In genomic region chr5:49999764-50000163, GRCm38 (mm10) we compare ENCODE assay signal across 21 mouse cellular contexts. TPM values are rescaled to one million over a fixed set of nuclear protein-coding genes. Genes with fewer than 3 reads are reported as not detected.
A peak's percentile ranks its signal among the peaks of the same experiment; 100 is the strongest.
DNase-seq lines count a peak whose midpoint lies in the region; ATAC-seq lines count a peak whose summit lies in the region.
"Had no signal": no experiment of that assay in that cellular context is flagged by ENCODE, and none has a peak within 500 bp of the region (broad histone marks: within the 10 kb centered on the region; RNA-seq: fewer than 3 reads in every experiment).

No protein-coding gene starts in this region.

- no peaks in the 10 kb centered on the region; the same call in 1 of the 2 replicates for H3K4me1 ChIP-seq in kidney, embryonic 16.5 days (ENCODE audit: insufficient read depth, low read length)
- 0 out of 2 replicates have a peak, but pooled peaks cover 5% of the 10 kb centered on the region for H3K4me1 ChIP-seq in lung, embryonic 15.5 days
- 0 out of 2 replicates have a peak, but pooled peaks cover 4% of the 10 kb centered on the region for H3K4me1 ChIP-seq in intestine, embryonic 16.5 days (ENCODE audit: control insufficient read depth, insufficient read depth, low read length)

- 57% methylated on average over 9 of the region's 9 CpGs for WGBS in kidney, embryonic 16.5 days
- 56% methylated on average over 9 of the region's 9 CpGs for WGBS in lung, embryonic 15.5 days
- WGBS in intestine, embryonic 16.5 days: 61% methylated on average over 9 of the region's 9 CpGs

- peak; percentile 84 for DNase-seq in heart, adult 11 months
- no peak for DNase-seq in heart, adult 9 months (ENCODE audit: low spot score in 2 of 2)
- DNase-seq in kidney, postnatal 36 days: no peak
- DNase-seq in lung, postnatal 25 days (ENCODE audit: low spot score): no peak
- DNase-seq: adrenal gland, adult 8-10 months; cerebellum, adult 9-10 months; gastrocnemius, postnatal 10 days; heart, adult 18-20 months; kidney, adult 9 months; layer of hippocampus, adult 9-11 months; liver, postnatal 0 days; thymus, postnatal 25 days had no signal

- no peak overlapping the region for H3K27ac ChIP-seq in kidney, embryonic 16.5 days (ENCODE audit: low read length)
- H3K27ac ChIP-seq in lung, embryonic 15.5 days: no peak overlapping the region
- no peak overlapping the region for H3K27ac ChIP-seq in intestine, embryonic 16.5 days (ENCODE audit: low read length)
- H3K27ac ChIP-seq: forebrain, embryonic 12.5 days; hindbrain, postnatal 0 days; limb, embryonic 10.5 days had no signal

- no peaks in the 10 kb centered on the region for H3K9me3 ChIP-seq in kidney, embryonic 16.5 days (ENCODE audit: low read length)
- no peaks in the 10 kb centered on the region for H3K9me3 ChIP-seq in lung, embryonic 15.5 days
- H3K9me3 ChIP-seq in intestine, embryonic 16.5 days (ENCODE audit: control insufficient read depth, low read length): no peaks in the 10 kb centered on the region
- H3K9me3 ChIP-seq: forebrain, embryonic 12.5 days; limb, embryonic 10.5 days had no signal

- H3K9ac ChIP-seq in kidney, embryonic 16.5 days (replicated peaks; ENCODE audit: low read length): no peak overlapping the region
- H3K9ac ChIP-seq in lung, embryonic 15.5 days: no peak overlapping the region
- no peak overlapping the region for H3K9ac ChIP-seq in intestine, embryonic 16.5 days (ENCODE audit: low read depth, low read length)
- H3K9ac ChIP-seq: forebrain, embryonic 12.5 days; liver, postnatal 0 days had no signal

- peak; percentile 69; the same call in 1 of the 2 replicates for ATAC-seq in kidney, embryonic 16.5 days (ENCODE audit: low FRiP score, low TSS enrichment)
- peak; percentile 76; the same call in 1 of the 2 replicates for ATAC-seq in lung, embryonic 15.5 days (ENCODE audit: borderline replicate concordance, extremely low read depth, low FRiP score, low TSS enrichment)
- peak; percentile 38; the same call in 1 of the 2 replicates for ATAC-seq in intestine, embryonic 16.5 days
- ATAC-seq: CD4-positive, CD25-positive, alpha-beta regulatory T cell, adult 4 months; hindbrain, postnatal 0 days; liver, postnatal 0 days; midbrain, embryonic 16.5 days; Patski had no signal

- no peaks in the 10 kb centered on the region for H3K27me3 ChIP-seq in kidney, embryonic 16.5 days (ENCODE audit: insufficient read depth, low read length)
- no peaks in the 10 kb centered on the region for H3K27me3 ChIP-seq in lung, embryonic 15.5 days
- H3K27me3 ChIP-seq in intestine, embryonic 16.5 days (replicated peaks; ENCODE audit: control insufficient read depth, insufficient read depth, low read length): no peaks in the 10 kb centered on the region
- H3K27me3 ChIP-seq: forebrain, embryonic 12.5 days; Patski had no signal

- H3K36me3 ChIP-seq in kidney, embryonic 16.5 days (ENCODE audit: insufficient read depth, low read length): peaks cover 33% of the 10 kb centered on the region
- H3K36me3 ChIP-seq in lung, embryonic 15.5 days: peaks cover 8% of the 10 kb centered on the region
- H3K36me3 ChIP-seq in intestine, embryonic 16.5 days (ENCODE audit: control insufficient read depth, insufficient read depth, low read length): no peaks in the 10 kb centered on the region

- no peak overlapping the region for H3K4me2 ChIP-seq in kidney, embryonic 16.5 days (replicated peaks; ENCODE audit: low read depth, low read length)
- no peak overlapping the region for H3K4me2 ChIP-seq in lung, embryonic 15.5 days
- H3K4me2 ChIP-seq in intestine, embryonic 16.5 days (ENCODE audit: low read depth, low read length): no peak overlapping the region
- H3K4me2 ChIP-seq: forebrain, embryonic 12.5 days had no signal

- no peak overlapping the region for H3K4me3 ChIP-seq in kidney, embryonic 16.5 days (ENCODE audit: low read length)
- no peak overlapping the region for H3K4me3 ChIP-seq in lung, embryonic 15.5 days
- H3K4me3 ChIP-seq in intestine, embryonic 16.5 days (ENCODE audit: low read length): no peak overlapping the region
- H3K4me3 ChIP-seq: forebrain, embryonic 12.5 days; limb, embryonic 10.5 days had no signal

RNA-seq across cellular contexts. Expression of gene Adgra3, which starts 59.0 kb away (rescaled TPM):
- polyA plus RNA-seq in kidney, embryonic 16.5 days (2015; fragmentation: Nextera tagmentation; extraction: Ambion mirVana): 18.3 and 35.3 TPM in 2 replicates
- 25.2 and 25.4 TPM in 2 replicates for polyA plus RNA-seq in lung, embryonic 15.5 days (2015; fragmentation: Nextera tagmentation; extraction: Ambion mirVana)
- 4.5 and 6.6 TPM in 2 replicates for polyA plus RNA-seq in intestine, embryonic 16.5 days (2015; fragmentation: Nextera tagmentation; extraction: Ambion mirVana)
- polyA plus RNA-seq: CD4-positive, CD25-positive, alpha-beta regulatory T cell, adult 4 months had no signal
